20 mouse cellular contexts compared by ENCODE assay signal in genomic region chr1:36008598-36008997, GRCm38 (mm10). TPM values are rescaled to one million over a fixed set of nuclear protein-coding genes. Genes with fewer than 3 reads are reported as not detected.
A peak's percentile ranks its signal among the peaks of the same experiment; 100 is the strongest.
DNase-seq lines count a peak whose midpoint lies in the region; ATAC-seq and TF ChIP-seq lines count a peak whose summit lies in the region.
"Had no signal": no experiment of that assay in that cellular context is flagged by ENCODE, and none has a peak within 500 bp of the region (broad histone marks: within the 10 kb centered on the region; RNA-seq: fewer than 3 reads in every experiment).

No protein-coding gene starts in this region.

- no peak for DNase-seq in embryonic facial prominence, embryonic 10.5 days (ENCODE audit: low spot score)
- no peak for DNase-seq in neural tube, embryonic 10.5 days (ENCODE audit: extremely low spot score, low spot score)
- DNase-seq: adrenal gland, adult 2 months; embryo, embryonic 11 days; gastrocnemius, adult 2 months; gastrocnemius, postnatal 14 days; heart, adult 11 months had no signal

- H3K4me3 ChIP-seq in embryonic facial prominence, embryonic 12.5 days, result no peak overlapping the region
- H3K4me3 ChIP-seq in embryonic facial prominence, embryonic 10.5 days, result no peak overlapping the region
- H3K4me3 ChIP-seq in neural tube, embryonic 15.5 days (replicated peaks), result no peak overlapping the region
- no peak overlapping the region for H3K4me3 ChIP-seq in embryonic fibroblast, embryonic 13.5 days (ENCODE audit: insufficient read depth, low read length)
- H3K4me3 ChIP-seq in kidney, embryonic 15.5 days (replicated peaks), result no peak overlapping the region
- H3K4me3 ChIP-seq: erythroblast, embryonic 14.5 days; forebrain, embryonic 12.5 days; forebrain, embryonic 15.5 days; gastrocnemius, adult 2 months; hindbrain, embryonic 12.5 days; hindbrain, embryonic 15.5 days had no signal

- 0 out of 2 replicates have a peak, but pooled peaks have one; percentile 24 for ATAC-seq in embryonic facial prominence, embryonic 12.5 days (ENCODE audit: insufficient number of reproducible peaks, insufficient read depth, low FRiP score, low TSS enrichment)
- ATAC-seq in neural tube, embryonic 15.5 days (ENCODE audit: low FRiP score), result no peak
- no peak for ATAC-seq in kidney, embryonic 15.5 days (replicated peaks; ENCODE audit: low FRiP score)
- no peak for ATAC-seq in CD4-positive, CD25-positive, alpha-beta regulatory T cell, adult 4 months
- ATAC-seq: forebrain, embryonic 15.5 days had no signal

- peaks cover 9% of the 10 kb centered on the region; the same call in 1 of the 2 replicates for H3K4me1 ChIP-seq in embryonic facial prominence, embryonic 12.5 days
- H3K4me1 ChIP-seq in embryonic facial prominence, embryonic 10.5 days, result peaks cover 20% of the 10 kb centered on the region
- peaks cover 7% of the 10 kb centered on the region; the same call in 1 of the 2 replicates for H3K4me1 ChIP-seq in neural tube, embryonic 15.5 days
- peaks cover 9% of the 10 kb centered on the region for H3K4me1 ChIP-seq in embryonic fibroblast, embryonic 13.5 days (ENCODE audit: control insufficient read depth, insufficient read depth, low read length)
- peaks cover 21% of the 10 kb centered on the region for H3K4me1 ChIP-seq in kidney, embryonic 15.5 days

- no peak overlapping the region for H3K27ac ChIP-seq in embryonic facial prominence, embryonic 12.5 days
- H3K27ac ChIP-seq in embryonic facial prominence, embryonic 10.5 days (replicated peaks), result no peak overlapping the region
- H3K27ac ChIP-seq in neural tube, embryonic 15.5 days (replicated peaks), result peak overlapping the region; percentile 37; the same call in 1 of the 2 replicates
- H3K27ac ChIP-seq in embryonic fibroblast, embryonic 13.5 days (ENCODE audit: insufficient read depth, low read length), result peak overlapping the region; percentile 30; the same call in 1 of the 2 replicates
- no peak overlapping the region for H3K27ac ChIP-seq in kidney, embryonic 15.5 days
- H3K27ac ChIP-seq: forebrain, embryonic 12.5 days; forebrain, embryonic 15.5 days; gastrocnemius, adult 2 months; hindbrain, embryonic 12.5 days; hindbrain, embryonic 15.5 days had no signal

- H3K36me3 ChIP-seq in embryonic facial prominence, embryonic 12.5 days, result no peaks in the 10 kb centered on the region
- no peaks in the 10 kb centered on the region for H3K36me3 ChIP-seq in embryonic facial prominence, embryonic 10.5 days (replicated peaks)
- H3K36me3 ChIP-seq in neural tube, embryonic 15.5 days, result no peaks in the 10 kb centered on the region
- no peaks in the 10 kb centered on the region for H3K36me3 ChIP-seq in kidney, embryonic 15.5 days
- H3K36me3 ChIP-seq: forebrain, embryonic 12.5 days; forebrain, embryonic 15.5 days; G1E; hindbrain, embryonic 12.5 days; hindbrain, embryonic 15.5 days had no signal

- WGBS in embryonic facial prominence, embryonic 12.5 days, result 82% methylated on average over 6 of the region's 6 CpGs
- 88% methylated on average over 6 of the region's 6 CpGs for whole genome bisulfite sequencing in embryonic facial prominence, embryonic 10.5 days
- WGBS in neural tube, embryonic 15.5 days, result 94% methylated on average over 6 of the region's 6 CpGs
- 85% methylated on average over 6 of the region's 6 CpGs for WGBS in kidney, embryonic 15.5 days

- no peak for TF ChIP-seq CTCF in embryonic fibroblast, embryonic 13.5 days (IDR thresholded peaks at IDR 0.05; ENCODE audit: borderline replicate concordance, insufficient read depth, low read length)

- TF ChIP-seq POLR2A in embryonic fibroblast, embryonic 13.5 days (IDR thresholded peaks at IDR 0.05; ENCODE audit: low read depth, low read length), result no peak

- no peak overlapping the region for H3K9ac ChIP-seq in embryonic facial prominence, embryonic 12.5 days
- H3K9ac ChIP-seq in neural tube, embryonic 15.5 days (replicated peaks), result no peak overlapping the region
- H3K9ac ChIP-seq in kidney, embryonic 15.5 days, result no peak overlapping the region
- H3K9ac ChIP-seq: forebrain, embryonic 12.5 days; forebrain, embryonic 15.5 days; hindbrain, embryonic 12.5 days; hindbrain, embryonic 15.5 days had no signal

- H3K27me3 ChIP-seq in embryonic facial prominence, embryonic 12.5 days, result no peaks in the 10 kb centered on the region
- H3K27me3 ChIP-seq in embryonic facial prominence, embryonic 10.5 days (replicated peaks; ENCODE audit: low read depth, poor library complexity, severe bottlenecking), result no peaks in the 10 kb centered on the region
- H3K27me3 ChIP-seq in neural tube, embryonic 15.5 days (replicated peaks), result no peaks in the 10 kb centered on the region
- no peaks in the 10 kb centered on the region for H3K27me3 ChIP-seq in kidney, embryonic 15.5 days
- H3K27me3 ChIP-seq: CH12.LX; forebrain, embryonic 12.5 days; forebrain, embryonic 15.5 days; hindbrain, embryonic 12.5 days; hindbrain, embryonic 15.5 days had no signal

- H3K9me3 ChIP-seq in embryonic facial prominence, embryonic 12.5 days, result no peaks in the 10 kb centered on the region
- no peaks in the 10 kb centered on the region for H3K9me3 ChIP-seq in embryonic facial prominence, embryonic 10.5 days
- H3K9me3 ChIP-seq in neural tube, embryonic 15.5 days (replicated peaks), result no peaks in the 10 kb centered on the region
- no peaks in the 10 kb centered on the region for H3K9me3 ChIP-seq in kidney, embryonic 15.5 days (replicated peaks)
- H3K9me3 ChIP-seq: forebrain, embryonic 12.5 days; forebrain, embryonic 15.5 days; G1E; hindbrain, embryonic 12.5 days; hindbrain, embryonic 15.5 days had no signal

- H3K4me2 ChIP-seq in embryonic facial prominence, embryonic 12.5 days (replicated peaks), result no peak overlapping the region
- no peak overlapping the region for H3K4me2 ChIP-seq in neural tube, embryonic 15.5 days
- H3K4me2 ChIP-seq in kidney, embryonic 15.5 days, result no peak overlapping the region
- H3K4me2 ChIP-seq: forebrain, embryonic 12.5 days; forebrain, embryonic 15.5 days; heart, embryonic 11.5 days; hindbrain, embryonic 12.5 days; hindbrain, embryonic 15.5 days had no signal

RNA-seq across cellular contexts. Expression of gene Hs6st1, which starts 59.6 kb away (rescaled TPM):
- polyA plus RNA-seq in embryonic facial prominence, embryonic 12.5 days (2016; fragmentation: Nextera tagmentation; extraction: Ambion mirVana), result 9.2 and 18.3 TPM in 2 replicates
- polyA plus RNA-seq in embryonic facial prominence, embryonic 10.5 days (2016; fragmentation: Nextera tagmentation; extraction: Ambion mirVana), result 3.9 and 4.5 TPM in 2 replicates
- 11.7 and 24.1 TPM in 2 replicates for polyA plus RNA-seq in neural tube, embryonic 15.5 days (2015; fragmentation: Nextera tagmentation; extraction: Ambion mirVana)
- polyA plus RNA-seq in embryonic fibroblast, embryonic 13.5 days (2011; ENCODE audit: insufficient read length, low read depth, missing spikeins), result 64.9 and 96.5 TPM in 2 replicates
- polyA plus RNA-seq in kidney, embryonic 15.5 days (2015; fragmentation: Nextera tagmentation; extraction: Ambion mirVana), result 7.2 and 7.5 TPM in 2 replicates
- polyA plus RNA-seq in CD4-positive, CD25-positive, alpha-beta regulatory T cell, adult 4 months (2017; shearing (Covaris generic)), result 1 to 10 TPM; 4.3 to 4.7 TPM

Comparison
In these comparisons a context has a peak if more than half of its experiments do, and no peak if none do; other contexts are left out.
1. H3K27ac ChIP-seq: peak in neural tube, embryonic 15.5 days (single experiment) and embryonic fibroblast, embryonic 13.5 days (single experiment); none in embryonic facial prominence, embryonic 12.5 days (single experiment), embryonic facial prominence, embryonic 10.5 days (single experiment) and kidney, embryonic 15.5 days (single experiment).